Mouse (Mus musculus) heart, adult 2 months (tissue): Measurements from ENCODE around the gene Cdk17.

Experiments used
- CTCF ChIP-seq: fragments of 200-600 bp; IDR thresholded peaks from 2 replicates; pipeline ENCODE4 v1.8.1; 2022; ENCODE audit warnings: antibody characterized with exemption, mild to moderate bottlenecking, moderate library complexity
- POLR2A ChIP-seq: fragments of 200-500 bp; IDR thresholded peaks from 2 replicates; pipeline ENCODE4 v1.6.1; 2011; ENCODE audit warnings: mild to moderate bottlenecking, low read depth, low read length, control low read depth; ENCODE audit not compliant: insufficient read depth

DNA sequence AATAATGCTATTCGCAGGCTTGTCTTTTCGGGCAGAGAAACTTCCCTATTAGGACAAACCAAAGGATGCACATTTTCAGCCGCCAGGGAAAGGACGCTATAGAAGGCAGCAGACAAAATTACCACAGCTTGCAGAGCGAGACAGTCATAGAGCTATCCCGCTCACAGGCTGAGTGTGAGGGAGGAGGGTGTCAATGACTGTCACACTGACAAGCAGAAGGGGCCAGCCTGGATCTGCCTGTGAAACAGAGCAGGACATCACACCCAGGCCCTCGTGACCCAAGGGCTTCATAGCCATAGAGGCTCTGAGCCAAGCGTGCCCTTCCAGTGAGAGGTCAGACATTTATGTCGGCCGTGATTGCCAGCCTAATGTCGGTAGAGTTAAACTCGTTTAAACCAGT is 119.9 kb downstream of the Cdk17 start:
- TF ChIP-seq POLR2A (no peak), CTCF (no peak)
